Mouse (Mus musculus) heart, embryonic 11.5 days (tissue): ENCODE data around the gene Olfr285. TPM values are rescaled to one million over a fixed set of nuclear protein-coding genes. Genes with fewer than 3 reads are reported as not detected.

Experiments used
- ATAC-seq: fragments of 200-750 bp; cut with Nextera tagmentation; replicated peaks from 2 replicates; pipeline ENCODE4 v1.8.0; 2017; ENCODE audit warnings: moderate library complexity; ENCODE audit not compliant: insufficient number of reproducible peaks, low FRiP score, low TSS enrichment
- H3K27ac ChIP-seq: fragments of 300-500 bp; sonication (generic); 2 replicates; pipeline ENCODE4 v1.5.1; 2014; ENCODE audit warnings: mild to moderate bottlenecking, low read depth, low read length
- H3K27me3 ChIP-seq: fragments of 300-500 bp; sonication (generic); 2 replicates; pipeline ENCODE4 v1.6.1; 2014; ENCODE audit warnings: mild to moderate bottlenecking, low read length, mixed read lengths; ENCODE audit not compliant: control insufficient read depth, insufficient read depth
- H3K36me3 ChIP-seq: fragments of 300-500 bp; sonication (generic); 2 replicates; pipeline ENCODE4 v1.6.1; 2014; ENCODE audit warnings: mild to moderate bottlenecking, low read length, moderate library complexity, mixed read lengths; ENCODE audit not compliant: control insufficient read depth, insufficient read depth
- H3K4me1 ChIP-seq: fragments of 300-500 bp; sonication (generic); 2 replicates; pipeline ENCODE4 v1.6.1; 2014; ENCODE audit warnings: low read length; ENCODE audit not compliant: control insufficient read depth, insufficient read depth
- H3K4me2 ChIP-seq: fragments of 300-500 bp; sonication (generic); 2 replicates; pipeline ENCODE4 v1.6.1; 2014; ENCODE audit warnings: mild to moderate bottlenecking, moderate library complexity
- H3K4me3 ChIP-seq: fragments of 300-500 bp; sonication (generic); 2 replicates; pipeline ENCODE4 v1.5.1; 2014; ENCODE audit warnings: low read depth, low read length
- H3K9ac ChIP-seq: fragments of 300-500 bp; sonication (generic); 2 replicates; pipeline ENCODE4 v1.6.1; 2014; ENCODE audit warnings: mild to moderate bottlenecking, low read depth, low read length, moderate library complexity
- H3K9me3 ChIP-seq: fragments of 300-500 bp; sonication (generic); replicated peaks from 2 replicates; pipeline ENCODE4 v1.6.1; 2016; ENCODE audit warnings: low read length; ENCODE audit not compliant: control insufficient read depth
- WGBS: fragments of 180-500 bp; shearing (Covaris S2); extraction: QIAGEN DNeasy Blood & Tissue Kit; methylation state at CpG from one replicate; pipeline ENCODE4 v1.1.7; 2014; ENCODE audit not compliant: insufficient replicate concordance; 5-methylcytosine and 5-hydroxymethylcytosine counted together
- polyA plus RNA-seq: library from polyadenylated mRNA; unstranded; fragments of >200 nt; fragmentation: Nextera tagmentation; extraction: Ambion mirVana; gene quantifications from 2 replicates; pipeline ENCODE4 v1.2.1, GENCODE M21; 2014

Gene Olfr285
- polyA plus RNA-seq, result not detected in 2 replicates

GRCm38 (mm10) chr15:98317177-98317724 is at the start of gene Olfr285:
TSS of gene Olfr285 (minus strand) at chr15:98317353.
- WGBS, result 85% methylated on average over 5 of the region's 5 CpGs
- H3K27ac ChIP-seq, result no peak within 1 kb of the TSS
- H3K4me2 ChIP-seq, result no peak within 1 kb of the TSS
- no peak within 1 kb of the TSS for H3K9ac ChIP-seq
- H3K4me1 ChIP-seq, result no peaks in the 10 kb centered on the region
- H3K4me3 ChIP-seq, result no peak within 1 kb of the TSS
- H3K27me3 ChIP-seq, result no peaks in the 10 kb centered on the region
- no peaks in the 10 kb centered on the region for H3K36me3 ChIP-seq
- no peaks in the 10 kb centered on the region for H3K9me3 ChIP-seq
- no peak for ATAC-seq

GRCm38 (mm10) chr15:98340887-98341286 is 23.7 kb upstream of the Olfr285 start, which contains the start of gene Olfr284:
TSS of gene Olfr284 (minus strand) at chr15:98340987.
- Histone ChIP-seq H3K27ac (no peak within 1 kb of the TSS), H3K4me2 (no peak within 1 kb of the TSS), H3K9ac (no peak within 1 kb of the TSS), H3K4me1 (no peaks in the 10 kb centered on the region), H3K9me3 (no peaks in the 10 kb centered on the region), H3K4me3 (no peak within 1 kb of the TSS), H3K36me3 (no peaks in the 10 kb centered on the region), H3K27me3 (no peaks in the 10 kb centered on the region)
- 83% methylated on average over 8 of the region's 8 CpGs for WGBS
- ATAC-seq, result no peak

- WGBS, result 48% methylated on average over 6 of the region's 6 CpGs
- Histone ChIP-seq H3K4me2 (no peak overlapping the region), H3K4me1 (no peaks in the 10 kb centered on the region), H3K36me3 (no peaks in the 10 kb centered on the region), H3K9me3 (no peaks in the 10 kb centered on the region), H3K27me3 (no peaks in the 10 kb centered on the region), H3K27ac (no peak overlapping the region), H3K9ac (no peak overlapping the region), H3K4me3 (no peak overlapping the region)
- ATAC-seq, result no peak
Observed at GRCm38 (mm10) chr15:98315703-98316102, 1.4 kb downstream of the Olfr285 start.

- H3K27ac ChIP-seq, result no peak within 1 kb of the TSS
- 3% methylated on average over 52 of the region's 60 CpGs for WGBS
Observed at GRCm38 (mm10) chr15:98295628-98296551, 21.3 kb downstream of the Olfr285 start, which contains the start of gene Zfp641. TSS of gene Zfp641 (minus strand) at chr15:98296161.

GRCm38 (mm10) chr15:98293651-98294050 is 23.5 kb downstream of the Olfr285 start:
- no peak overlapping the region for H3K9ac ChIP-seq
- peaks cover 13% of the 10 kb centered on the region; the same call in 1 of the 2 replicates for H3K27me3 ChIP-seq
- ATAC-seq, result no peak
- no peaks in the 10 kb centered on the region for H3K4me1 ChIP-seq
- no peaks in the 10 kb centered on the region for H3K9me3 ChIP-seq
- H3K4me2 ChIP-seq, result no peak overlapping the region
- 81% methylated on average over 8 of the region's 8 CpGs for whole genome bisulfite sequencing
- no peak overlapping the region for H3K27ac ChIP-seq
- no peak overlapping the region for H3K4me3 ChIP-seq
- H3K36me3 ChIP-seq, result no peaks in the 10 kb centered on the region

More at GRCm38 (mm10) chr15:98295628-98296551, 21.3 kb downstream of the Olfr285 start, which contains the start of gene Zfp641:
- H3K36me3 ChIP-seq, result no peaks in the 10 kb centered on the region
- H3K4me2 ChIP-seq, result peak within 1 kb of the TSS; percentile 92
- peak within 1 kb of the TSS; percentile 67 for H3K4me3 ChIP-seq
- H3K9me3 ChIP-seq, result no peaks in the 10 kb centered on the region
- no peaks in the 10 kb centered on the region for H3K4me1 ChIP-seq
- peak within 1 kb of the TSS; percentile 80 for H3K9ac ChIP-seq
- 0 out of 2 replicates have a peak, but pooled peaks have one; percentile 10 for ATAC-seq
- peaks cover 13% of the 10 kb centered on the region; the same call in 1 of the 2 replicates for H3K27me3 ChIP-seq

GRCm38 (mm10) chr15:98288566-98288965 is 28.6 kb downstream of the Olfr285 start:
- 66% methylated on average over 12 of the region's 12 CpGs for WGBS

GRCm38 (mm10) chr15:98286418-98286817 is 30.7 kb downstream of the Olfr285 start:
- 0 out of 2 replicates have a peak, but pooled peaks cover 5% of the 10 kb centered on the region for H3K27me3 ChIP-seq
- H3K9ac ChIP-seq, result no peak overlapping the region
- H3K4me1 ChIP-seq, result no peaks in the 10 kb centered on the region
- no peaks in the 10 kb centered on the region for H3K9me3 ChIP-seq
- no peak overlapping the region for H3K27ac ChIP-seq
- 69% methylated on average over 7 of the region's 7 CpGs for WGBS
- no peak overlapping the region for H3K4me3 ChIP-seq
- ATAC-seq, result no peak
- no peak overlapping the region for H3K4me2 ChIP-seq
- no peaks in the 10 kb centered on the region for H3K36me3 ChIP-seq

More at GRCm38 (mm10) chr15:98288566-98288965, 28.6 kb downstream of the Olfr285 start:
- Histone ChIP-seq H3K4me1 (no peaks in the 10 kb centered on the region), H3K27ac (no peak overlapping the region), H3K4me3 (no peak overlapping the region), H3K9me3 (no peaks in the 10 kb centered on the region), H3K9ac (no peak overlapping the region), H3K27me3 (0 out of 2 replicates have a peak, but pooled peaks cover 5% of the 10 kb centered on the region), H3K36me3 (no peaks in the 10 kb centered on the region), H3K4me2 (no peak overlapping the region)
- ATAC-seq, result no peak
